Mouse (Mus musculus): ENCODE measurements around the gene Trnau1ap.
A peak's percentile ranks its signal among the peaks of the same experiment; 100 is the strongest.
"Not testable (repeated sequence)": the region's sequence is repeated elsewhere in the genome, so short reads cannot be mapped to it uniquely, and the experiment has no call there.

The Trnau1ap gene

GRCm38 (mm10) chr4:132299849-132300248 lies 29.5 kb downstream of the Trnau1ap start:
- no peak for DNase-seq

- DNase-seq: no peak
Observed at GRCm38 (mm10) chr4:132295696-132296390, 33.5 kb downstream of the Trnau1ap start.

GRCm38 (mm10) chr4:132293682-132294240 lies 35.6 kb downstream of the Trnau1ap start:
- DNase-seq: no peak

GRCm38 (mm10) chr4:132292988-132293387 lies 36.4 kb downstream of the Trnau1ap start:
- peak; percentile 80 to 81 for DNase-seq

- no peak for DNase-seq
Observed at GRCm38 (mm10) chr4:132291624-132292335, 37.6 kb downstream of the Trnau1ap start.

- no peak for DNase-seq
Observed at GRCm38 (mm10) chr4:132291056-132291455, 38.3 kb downstream of the Trnau1ap start.

- DNase-seq: not testable (repeated sequence)
Observed at GRCm38 (mm10) chr4:132288840-132289239, 40.5 kb downstream of the Trnau1ap start.

GRCm38 (mm10) chr4:132275949-132276348 lies 53.4 kb downstream of the Trnau1ap start:
- DNase-seq: no peak

- DNase-seq: peak; percentile 93 to 95
Observed at GRCm38 (mm10) chr4:132274156-132274862, 55.0 kb downstream of the Trnau1ap start, which contains the start of gene Taf12. Taf12 (plus strand) TSS chr4:132274375.

GRCm38 (mm10) chr4:132273166-132273565 lies 56.2 kb downstream of the Trnau1ap start:
- peak in 1 of 2 experiments; percentile 26 for DNase-seq

GRCm38 (mm10) chr4:132269740-132270560 lies 59.4 kb downstream of the Trnau1ap start:
- peak; percentile 83 to 90 for DNase-seq

GRCm38 (mm10) chr4:132268871-132269739 lies 60.2 kb downstream of the Trnau1ap start:
- no peak for DNase-seq

GRCm38 (mm10) chr4:132266835-132267349 lies 62.4 kb downstream of the Trnau1ap start:
- DNase-seq: no peak

GRCm38 (mm10) chr4:132263313-132263712 lies 66.0 kb downstream of the Trnau1ap start:
- DNase-seq: no peak

- DNase-seq: no peak
Observed at GRCm38 (mm10) chr4:132262358-132262616, 67.1 kb downstream of the Trnau1ap start.

Data from kidney, postnatal 4 days (tissue).